Mouse (Mus musculus) gastrocnemius, adult 18-20 months (tissue): ENCODE measurements around the gene Olfr385. TPM values are rescaled to one million over a fixed set of nuclear protein-coding genes. Genes with fewer than 3 reads are reported as not detected.
"Not testable (repeated sequence)": the region's sequence is repeated elsewhere in the genome, so short reads cannot be mapped to it uniquely, and the experiment has no call there.

Experiments used
- DNase-seq: peaks from one replicate; pipeline ENCODE4 v3.0.0; 2021; ENCODE audit warnings: low spot score
- long read RNA-seq, 2 experiments: library from polyadenylated mRNA; stranded (forward); transcript quantifications; one replicate each; pipeline ENCODE4 v2.0.0; 2021
- total RNA-seq, 2 experiments: library from RNA; stranded (reverse); gene quantifications; 2 replicates each; pipeline ENCODE4 v1.2.3; 2021

Olfr385 gene
- total RNA-seq = not detected
- long read RNA-seq, experiment 1 = 0 reads
- long read RNA-seq, experiment 2 = 0 reads

GRCm38 (mm10) chr11:73592908-73593307, at the start of gene Olfr385:
Olfr385 (minus strand) TSS chr11:73593008.
- DNase-seq = no peak

GRCm38 (mm10) chr11:73598294-73598693, 5.5 kb upstream of the Olfr385 start, which contains the start of gene Olfr384:
Olfr384 (plus strand) TSS chr11:73598594.
- no peak for DNase-seq

DNA sequence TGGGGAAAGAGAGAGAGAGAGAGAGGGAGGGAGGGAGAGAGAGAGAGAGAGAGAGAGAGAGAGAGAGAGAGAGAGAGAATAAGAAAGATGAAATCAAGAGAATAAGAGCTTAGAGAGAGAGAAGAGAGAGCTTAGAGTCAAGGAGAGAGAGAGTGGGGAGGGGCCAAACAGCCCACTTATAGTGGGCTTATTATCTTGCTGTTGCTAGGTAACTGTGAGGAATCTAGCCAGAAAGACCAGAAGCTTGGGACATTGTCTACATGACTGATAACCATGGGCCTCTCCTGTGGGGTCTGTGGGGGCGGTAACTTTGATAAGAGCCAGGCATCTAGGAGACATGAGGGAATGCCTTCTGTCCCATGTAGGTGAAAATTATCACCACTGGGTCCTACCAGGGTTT, 9.6 kb downstream of the Olfr385 start:
- not testable (repeated sequence) for DNase-seq

DNA sequence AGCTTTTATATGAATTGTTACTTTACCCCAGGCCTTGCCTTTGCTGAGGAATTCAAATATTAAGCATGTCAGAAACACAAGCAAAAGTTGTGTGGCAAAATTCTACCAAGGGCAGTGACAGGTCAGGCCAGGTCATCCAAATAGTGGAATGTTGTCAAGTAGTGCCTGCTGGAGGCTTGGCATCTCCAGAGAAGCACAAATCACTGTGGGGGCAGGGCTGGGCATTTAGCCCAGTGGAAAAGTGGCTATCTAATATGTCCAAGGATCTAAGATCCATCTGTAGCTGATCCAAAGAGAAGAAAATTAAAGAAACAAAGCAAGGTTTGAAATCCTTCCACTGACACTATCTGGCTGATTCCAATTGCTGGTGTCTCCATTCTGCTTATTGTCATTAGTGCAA, 12.9 kb downstream of the Olfr385 start:
- DNase-seq = no peak

Other genes starting within 250 kb of the Olfr385 start
- not detected for gene Olfr20, start 242.2 kb downstream of the Olfr385 start, total RNA-seq
- gene Olfr376, start 221.8 kb downstream of the Olfr385 start, total RNA-seq = not detected
- not detected for gene Olfr1, start 193.4 kb downstream of the Olfr385 start, total RNA-seq
- not detected for gene Olfr378, start 164.5 kb downstream of the Olfr385 start, total RNA-seq
- not detected for gene Olfr380, start 135.5 kb downstream of the Olfr385 start, total RNA-seq
- not detected for gene Olfr381, start 101.4 kb downstream of the Olfr385 start, total RNA-seq
- gene Olfr382, start 75.8 kb downstream of the Olfr385 start, total RNA-seq = not detected
- gene Olfr384, start 5.6 kb upstream of the Olfr385 start, total RNA-seq = not detected
- not detected for gene Zfp735, start 95.8 kb upstream of the Olfr385 start, total RNA-seq
- gene Olfr389, start 187.7 kb upstream of the Olfr385 start, total RNA-seq = not detected
- gene Olfr390, start 190.0 kb upstream of the Olfr385 start, total RNA-seq = not detected
- not detected for gene Olfr391-ps, start 210.0 kb upstream of the Olfr385 start, total RNA-seq
- not detected for gene Olfr392, start 224.0 kb upstream of the Olfr385 start, total RNA-seq